Mouse (Mus musculus) R1 (cell line): ENCODE results near the gene Rhox4d.
"Not testable (repeated sequence)": the region's sequence is repeated elsewhere in the genome, so short reads cannot be mapped to it uniquely, and the experiment has no call there.

Source experiments
- DNase-seq: peaks from one replicate; pipeline ENCODE4 v3.0.0-alpha.2; 2018; ENCODE audit warnings: low read depth, low spot score

Gene Rhox4d

GRCm38 (mm10) chrX:37514059-37514458 is at the start of gene Rhox4d:
Gene Rhox4d (plus strand): TSS chrX:37514359.
- DNase-seq: not testable (repeated sequence)

GRCm38 (mm10) chrX:37480037-37480436 is 34.1 kb upstream of the Rhox4d start, which contains the start of gene Rhox4c:
Gene Rhox4c (plus strand): TSS chrX:37480337.
- not testable (repeated sequence) for DNase-seq

GRCm38 (mm10) chrX:37530152-37530551 is 16.0 kb downstream of the Rhox4d start, which contains the start of gene Rhox2e:
Gene Rhox2e (plus strand): TSS chrX:37530452.
- not testable (repeated sequence) for DNase-seq

- DNase-seq: not testable (repeated sequence)
These were observed 27.6 kb downstream of the Rhox4d start, which contains the start of gene Rhox3e for GRCm38 (mm10) chrX:37541719-37542118. Gene Rhox3e (plus strand): TSS chrX:37542019.

- DNase-seq: not testable (repeated sequence)
These were observed 43.0 kb downstream of the Rhox4d start, which contains the start of gene Rhox4e for GRCm38 (mm10) chrX:37557112-37557511. Gene Rhox4e (plus strand): TSS chrX:37557412.
